Mouse (Mus musculus) urinary bladder, postnatal 4 days (tissue): ENCODE measurements at regions not wholly inside any gene's neighbourhood (a gene's known extent, or its start where the extent isn't known, plus 50 kb on each side); places are given as distances from the start of the nearest gene placed in this dataset.

Source experiments
- DNase-seq, 2 experiments: peaks; one replicate each; pipeline ENCODE4 v3.0.0; 2021 to 2022; ENCODE audit warnings: low spot score in 2 of 2

DNA sequence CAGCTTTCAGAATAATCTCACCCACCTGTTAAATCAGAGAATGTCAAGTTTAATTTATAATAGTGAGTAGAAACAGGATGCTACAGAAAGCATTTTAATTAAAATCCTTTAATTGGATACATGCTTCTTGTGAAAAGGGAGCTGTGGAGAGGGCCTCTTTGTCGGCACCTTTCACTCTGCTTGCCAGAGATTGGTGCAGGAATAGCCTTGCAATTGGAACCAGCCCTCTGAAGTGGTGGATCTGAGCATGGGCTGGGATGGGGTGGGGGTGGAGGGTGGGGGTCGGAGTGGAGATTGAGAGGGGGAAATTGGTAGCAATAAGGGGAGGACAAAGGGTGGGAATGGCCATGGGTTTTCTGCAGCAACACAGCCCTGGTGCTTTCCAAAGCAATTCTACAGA is 207.2 kb downstream of the Tbx15 start:
- no peak for DNase-seq

DNA sequence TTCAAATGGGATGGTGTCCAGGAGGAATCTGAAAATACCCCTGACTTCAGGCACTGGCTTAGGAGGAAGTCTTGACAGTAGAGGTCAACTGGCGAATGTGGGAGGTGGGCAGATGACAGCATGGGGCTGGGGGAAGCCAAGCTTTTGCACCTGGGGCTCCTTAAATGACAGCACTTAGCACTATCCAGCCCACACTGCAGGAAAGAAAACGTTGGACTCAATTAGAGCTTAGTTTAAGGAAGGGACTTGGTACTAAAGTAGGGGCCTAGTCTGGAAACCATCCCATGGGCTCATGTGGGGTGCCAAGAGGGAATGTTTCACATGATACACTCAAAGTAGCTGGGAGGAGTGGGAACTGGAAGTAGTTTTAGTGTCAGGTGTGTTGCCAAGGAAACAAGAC is 207.6 kb downstream of the Tbx15 start:
- no peak for DNase-seq

DNA sequence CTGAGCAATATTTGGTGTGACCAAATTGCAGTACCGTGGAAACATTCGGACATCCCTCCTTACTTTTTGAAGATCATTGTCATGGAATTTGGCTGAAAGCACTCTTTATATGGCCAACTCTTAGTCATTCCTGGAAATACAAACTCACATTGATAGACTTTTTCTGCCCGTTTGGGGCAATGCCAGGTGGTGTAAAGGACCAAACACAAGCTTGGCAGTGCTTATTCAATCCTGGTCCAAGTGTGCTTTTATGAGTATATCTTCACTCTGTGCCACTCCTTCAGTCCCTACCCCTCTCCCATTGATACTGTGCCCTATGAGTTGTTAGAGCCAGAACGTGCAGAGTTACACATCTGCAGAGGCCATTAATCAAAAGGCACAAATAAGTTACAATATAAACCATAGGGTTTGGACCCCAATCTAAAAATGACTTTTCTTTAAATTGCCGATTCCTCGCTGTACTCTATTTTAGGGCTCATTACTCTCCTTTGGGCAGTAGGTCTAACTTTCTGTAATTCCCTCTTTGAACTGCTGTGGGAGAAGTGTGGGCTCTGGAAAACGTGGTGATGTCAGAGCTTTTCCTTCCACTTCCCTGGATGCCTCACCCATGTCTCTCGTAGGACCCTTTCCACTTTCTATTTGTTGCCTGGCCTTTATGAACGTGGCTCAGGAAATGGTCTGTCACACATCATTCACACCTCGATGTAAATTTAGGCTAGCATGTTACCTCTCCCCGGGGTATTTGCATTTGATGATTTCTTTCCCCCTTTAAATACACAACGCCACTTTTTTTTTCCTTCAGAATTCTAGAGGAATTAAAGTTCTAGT is 219.1 kb downstream of the Tbx15 start:
- DNase-seq: no peak

DNA sequence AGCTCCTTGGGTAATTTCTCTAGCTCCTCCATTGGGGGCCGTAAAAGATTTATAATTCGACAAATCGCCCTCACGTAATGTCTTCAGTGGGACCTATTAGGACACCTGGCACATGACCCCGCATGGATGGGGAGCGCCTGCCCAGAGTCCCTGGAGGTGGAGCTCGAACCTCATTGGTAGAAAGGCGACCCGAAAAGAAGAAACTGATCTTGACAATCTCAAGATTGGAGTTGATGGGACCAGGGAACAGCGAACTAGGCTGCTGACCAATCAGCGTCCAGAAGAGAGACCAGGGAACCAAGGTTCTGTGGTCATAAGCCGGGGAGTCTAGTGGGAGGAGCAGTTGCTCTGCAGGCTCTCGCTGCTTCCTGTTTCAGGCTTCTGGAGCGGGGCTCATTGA is 259.8 kb downstream of the Tbx15 start:
- no peak for DNase-seq

DNA sequence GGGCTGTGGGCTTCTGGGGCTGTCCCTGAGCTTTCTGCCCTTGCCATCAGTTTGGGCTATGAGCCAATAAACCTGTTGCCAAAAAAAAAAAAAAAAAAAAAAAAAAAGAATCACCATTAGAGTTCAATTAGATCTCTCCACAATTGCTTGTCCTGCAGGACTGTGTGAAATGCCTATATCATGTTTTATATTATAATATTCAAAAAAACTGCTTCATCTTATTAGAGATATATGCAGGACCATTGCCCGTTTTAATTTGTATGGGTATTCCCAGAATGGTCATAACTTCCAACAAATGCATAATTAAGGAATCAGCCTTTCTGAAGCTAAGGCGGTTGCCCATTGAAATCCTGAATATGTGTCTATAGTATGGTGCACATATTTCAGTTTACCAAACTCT is 264.6 kb downstream of the Tbx15 start:
- no peak for DNase-seq

DNA sequence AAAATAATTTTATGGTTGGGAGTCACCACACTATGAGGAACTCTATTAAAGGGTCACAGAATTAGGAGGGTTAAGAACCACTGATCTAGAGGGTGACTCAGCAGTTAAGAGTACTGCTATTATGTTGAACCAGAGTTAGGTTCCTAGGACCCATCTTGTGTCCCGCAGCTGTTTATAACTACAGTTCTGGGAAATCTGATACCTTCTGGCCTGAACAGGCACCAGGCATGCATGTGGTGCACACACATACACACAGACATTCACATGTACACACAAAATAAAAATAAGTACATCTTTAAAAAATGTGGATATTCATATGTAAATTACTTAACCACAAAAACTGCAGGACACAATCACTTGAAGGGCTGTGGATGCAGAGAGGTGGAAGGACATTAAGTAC is 272.1 kb downstream of the Tbx15 start:
- no peak for DNase-seq

DNA sequence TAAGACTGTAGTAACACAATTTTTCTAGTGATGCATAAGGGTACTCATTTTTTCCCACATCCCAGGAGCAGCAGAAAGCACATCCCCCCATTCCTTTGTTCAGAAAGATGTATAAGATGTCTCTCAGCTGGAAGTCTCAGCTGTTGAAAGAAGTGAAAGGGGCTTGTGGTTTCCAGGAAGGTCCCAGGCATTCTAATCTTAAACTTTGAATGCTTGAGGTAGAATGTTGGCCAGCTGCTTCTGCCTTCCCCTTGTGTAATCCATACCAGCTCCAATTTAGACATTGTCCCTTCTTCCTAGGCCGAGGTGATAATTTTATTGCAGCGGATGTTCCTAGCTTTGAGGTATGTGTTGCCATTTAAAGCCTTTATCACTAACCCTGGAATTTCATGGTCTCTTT is 272.8 kb downstream of the Tbx15 start:
- no peak for DNase-seq

DNA sequence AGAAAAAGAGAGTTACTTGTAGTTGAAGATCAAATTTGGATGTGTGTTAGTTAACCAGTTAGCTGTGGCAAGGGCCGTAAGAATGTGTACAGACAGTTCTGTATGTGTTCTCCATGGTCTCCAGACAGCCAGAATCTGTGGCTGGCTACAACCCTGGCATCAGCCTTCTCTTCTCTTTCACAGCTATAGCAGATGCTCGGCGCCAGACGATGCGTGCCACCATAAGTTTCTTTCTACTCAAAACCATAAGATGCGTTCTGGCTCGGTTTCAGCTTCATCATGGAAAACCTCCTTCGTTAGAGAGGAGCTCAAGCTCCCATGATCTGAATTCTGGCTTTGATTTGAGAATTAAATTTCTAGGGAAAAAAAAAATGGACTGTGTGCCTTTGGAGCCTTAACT is 275.6 kb downstream of the Tbx15 start:
- DNase-seq: no peak

DNA sequence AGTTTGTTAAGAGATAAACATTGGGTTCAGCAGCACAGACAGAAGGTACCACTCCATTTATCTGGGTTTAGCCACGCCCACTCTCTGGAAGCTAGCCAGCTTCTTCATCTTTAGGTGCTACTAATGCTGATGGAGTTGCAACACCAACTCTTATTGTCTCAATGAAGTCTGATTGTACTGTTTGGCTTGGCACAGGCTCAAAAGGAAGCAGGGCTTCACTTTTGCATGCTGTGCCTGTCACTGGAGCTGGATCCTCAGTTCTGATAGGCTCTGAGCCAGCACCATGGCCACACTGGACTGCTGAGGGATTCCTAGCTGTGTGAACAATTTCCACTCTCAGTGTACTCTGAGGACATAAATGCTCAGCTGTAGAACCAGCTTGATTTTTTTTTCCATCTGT is 320.7 kb downstream of the Tbx15 start:
- peak in 1 of 2 experiments; percentile 60 for DNase-seq

DNA sequence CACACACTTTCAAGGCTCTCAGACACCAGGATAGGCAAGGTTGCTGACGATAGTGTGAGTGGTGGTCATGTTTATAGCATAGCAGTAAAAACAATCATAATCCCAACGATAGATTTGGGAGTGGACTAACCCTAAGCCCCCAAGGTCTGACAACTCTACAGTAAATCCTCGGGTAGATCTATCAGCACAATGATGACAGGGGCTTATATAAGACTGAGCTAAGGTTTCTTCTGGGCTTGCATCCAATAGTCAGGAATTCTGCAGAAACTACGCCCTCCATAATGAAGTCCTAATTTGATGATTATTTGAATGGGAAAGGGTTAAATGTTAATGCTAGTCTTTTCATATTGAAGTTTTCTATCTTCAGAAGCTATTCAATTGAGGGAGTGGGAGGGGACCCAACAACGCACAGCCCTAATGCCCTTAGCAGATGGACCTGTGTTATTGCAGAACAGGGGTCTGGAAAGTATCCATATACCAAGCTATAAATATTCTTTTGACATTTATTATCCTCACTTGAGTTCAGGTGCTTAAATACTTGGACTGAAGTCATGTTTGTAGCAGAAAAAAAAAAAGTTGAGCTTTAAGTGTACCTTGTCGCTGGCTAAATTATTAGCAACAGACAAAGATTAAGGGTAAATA is 311.8 kb upstream of the Spag17 start:
- DNase-seq: no peak

DNA sequence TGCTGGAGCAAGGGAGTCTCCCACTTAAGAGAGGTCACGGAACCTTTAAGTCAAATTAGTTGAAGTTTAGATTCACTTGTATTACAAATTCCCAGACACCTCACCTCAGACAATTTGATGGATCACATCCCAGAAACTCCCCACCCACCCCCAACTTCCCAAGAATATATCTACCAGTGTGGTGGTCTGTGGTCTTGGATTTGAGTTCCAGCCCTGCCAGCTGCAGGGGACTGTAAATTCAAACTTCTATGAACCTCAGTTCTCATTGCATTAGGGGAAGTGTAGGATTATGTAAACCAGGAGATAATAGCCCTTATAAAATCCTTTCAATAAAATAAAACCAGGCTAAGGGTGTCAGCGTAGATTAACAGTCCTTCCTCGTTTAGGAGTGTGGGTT is 311.2 kb upstream of the Spag17 start:
- DNase-seq: no peak

DNA sequence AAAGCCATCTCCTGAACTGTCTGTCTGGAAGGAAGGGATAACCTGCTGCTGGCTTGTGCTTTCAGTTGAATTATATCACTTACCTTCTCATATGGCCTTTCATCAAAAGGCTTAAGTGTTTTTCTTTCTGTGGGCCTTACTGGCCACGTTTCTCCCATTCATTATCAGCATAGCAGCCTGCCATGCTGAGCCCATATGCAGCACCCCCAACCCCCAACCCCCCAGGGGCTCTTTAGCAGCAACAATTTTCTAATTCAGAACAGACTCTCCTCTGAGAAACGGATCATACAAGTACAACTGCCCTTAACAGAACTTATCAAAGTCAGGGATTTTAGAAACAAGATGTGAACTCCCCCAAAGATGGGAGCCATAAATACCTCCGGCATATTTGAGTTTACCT is 282.5 kb upstream of the Spag17 start:
- DNase-seq: no peak

DNA sequence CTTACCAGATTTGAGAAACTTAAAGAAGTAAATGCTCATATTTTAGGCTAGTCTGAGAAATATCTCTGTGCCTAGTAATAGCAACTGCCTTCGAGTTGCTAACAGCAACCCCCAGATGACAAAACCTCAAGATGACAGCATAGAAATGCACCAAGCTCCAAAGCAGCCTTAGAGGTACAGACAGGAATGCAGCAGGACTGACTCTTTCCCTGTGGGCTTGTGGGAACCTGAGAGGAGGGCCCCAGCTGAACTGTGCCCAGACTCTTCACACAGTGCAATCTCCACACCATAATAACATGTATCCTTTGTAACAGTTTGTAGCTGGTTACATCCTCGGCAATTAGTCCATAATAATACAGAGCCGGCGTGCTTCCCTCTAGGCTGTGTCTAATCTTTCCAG is 252.9 kb upstream of the Spag17 start:
- DNase-seq: no peak

DNA sequence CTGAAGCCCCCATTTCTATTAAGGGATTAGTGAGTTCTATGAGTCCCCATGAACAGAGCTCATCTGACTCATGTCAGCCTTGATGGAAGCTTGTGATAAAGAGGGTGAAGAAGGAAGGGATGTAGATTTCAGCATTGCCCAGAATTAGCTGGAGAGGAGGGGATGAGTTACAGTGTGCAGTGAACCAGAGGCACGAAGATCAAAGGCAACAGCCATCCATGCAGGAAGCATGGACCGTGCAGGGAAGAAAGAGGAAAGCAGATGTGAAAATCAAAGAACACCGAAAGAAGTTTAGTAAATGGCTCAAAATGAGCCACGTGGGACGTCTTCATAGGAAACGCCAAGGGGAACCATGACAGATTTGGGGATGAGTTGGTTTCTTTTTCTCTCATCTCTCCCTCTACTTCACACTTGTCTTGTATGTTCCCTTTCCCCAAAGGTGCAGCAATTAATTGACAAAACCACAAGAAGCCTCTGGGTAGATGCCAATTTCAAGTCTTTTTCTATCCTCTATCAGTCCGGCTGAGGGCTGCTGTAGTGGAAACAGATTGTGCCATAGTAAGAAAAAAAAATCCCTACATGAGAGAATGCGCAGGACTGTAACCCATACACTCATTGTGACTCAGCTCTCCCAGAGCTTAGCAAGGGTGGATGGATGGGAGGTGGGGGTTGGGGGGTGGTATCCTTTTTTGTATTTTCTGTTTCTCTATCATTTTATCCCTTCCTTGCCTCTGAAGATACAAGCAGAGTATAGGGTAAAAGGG is 243.7 kb upstream of the Spag17 start:
- no peak for DNase-seq

DNA sequence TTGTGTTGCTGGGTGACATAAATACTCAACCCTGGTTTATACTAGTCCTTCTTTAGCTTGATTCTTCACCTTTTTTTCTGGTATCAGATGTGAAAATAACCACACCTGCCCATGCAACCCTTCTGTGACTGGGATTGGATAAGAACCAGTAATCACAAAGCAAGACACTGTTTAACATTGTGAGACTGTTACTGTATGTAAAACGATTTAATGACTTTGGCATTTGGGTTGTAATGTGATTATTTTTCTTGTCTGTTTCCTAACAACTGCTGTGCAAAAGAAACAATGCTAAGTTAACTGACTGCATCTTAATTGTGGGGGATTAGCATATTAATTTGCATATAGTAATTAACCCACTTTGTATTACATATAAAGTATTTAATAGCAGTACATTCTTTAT is 240.3 kb upstream of the Spag17 start:
- no peak for DNase-seq

DNA sequence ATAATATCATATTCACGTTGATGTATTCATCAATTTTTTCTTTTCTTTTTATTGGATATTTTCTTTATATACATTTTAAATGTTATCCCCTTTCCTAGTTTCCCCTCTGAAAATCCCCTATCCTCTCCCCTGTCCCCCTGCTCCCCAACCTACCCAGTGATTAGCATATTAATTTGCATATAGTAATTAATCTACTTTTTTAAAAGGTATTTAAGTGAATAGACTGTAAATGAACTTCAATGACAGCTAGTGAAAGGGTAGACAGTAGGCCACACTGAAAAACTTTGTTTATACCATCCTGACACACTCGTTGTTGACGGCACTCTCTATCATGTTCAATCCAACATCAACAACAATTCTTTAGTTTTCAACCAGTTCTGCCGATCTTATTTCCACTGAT is 239.9 kb upstream of the Spag17 start:
- DNase-seq: no peak

DNA sequence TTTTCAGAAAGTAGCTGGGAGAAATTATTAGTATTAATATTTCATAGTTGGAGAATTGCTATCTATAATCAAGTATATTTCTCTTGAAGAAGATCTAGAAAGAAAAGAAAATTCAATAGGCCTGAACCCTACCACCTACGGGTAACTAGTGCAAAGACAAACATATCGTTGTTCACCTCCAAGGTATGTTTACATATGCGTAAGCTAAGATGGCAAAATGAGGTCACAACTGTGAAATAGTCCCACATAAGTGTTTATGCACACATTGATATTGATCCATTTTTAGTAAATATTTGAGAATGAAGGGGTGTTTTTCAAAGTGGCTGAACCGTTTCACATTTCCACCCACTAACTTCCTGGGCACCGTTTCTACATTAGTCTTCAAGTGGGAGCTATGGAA is 227.6 kb upstream of the Spag17 start:
- no peak for DNase-seq

DNA sequence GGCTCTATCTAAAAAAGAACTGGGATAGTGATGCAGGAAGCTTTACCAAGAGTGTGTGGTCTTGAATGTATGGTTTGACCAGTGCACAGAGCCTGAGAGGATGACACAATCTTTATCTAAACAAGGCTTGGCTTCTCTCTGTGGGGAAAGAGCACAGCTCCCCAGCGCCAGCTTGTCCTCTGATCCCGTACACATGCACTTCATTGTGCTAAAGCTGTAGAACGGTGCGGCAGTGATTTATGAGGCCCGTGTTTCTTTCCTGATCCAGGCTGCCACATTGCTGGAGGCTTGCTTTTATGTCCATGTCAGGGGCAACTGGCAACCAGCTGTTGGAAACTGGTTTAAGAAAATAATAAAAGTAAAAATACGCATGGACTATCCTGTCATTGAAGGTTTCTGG is 221.4 kb upstream of the Spag17 start:
- no peak for DNase-seq

DNA sequence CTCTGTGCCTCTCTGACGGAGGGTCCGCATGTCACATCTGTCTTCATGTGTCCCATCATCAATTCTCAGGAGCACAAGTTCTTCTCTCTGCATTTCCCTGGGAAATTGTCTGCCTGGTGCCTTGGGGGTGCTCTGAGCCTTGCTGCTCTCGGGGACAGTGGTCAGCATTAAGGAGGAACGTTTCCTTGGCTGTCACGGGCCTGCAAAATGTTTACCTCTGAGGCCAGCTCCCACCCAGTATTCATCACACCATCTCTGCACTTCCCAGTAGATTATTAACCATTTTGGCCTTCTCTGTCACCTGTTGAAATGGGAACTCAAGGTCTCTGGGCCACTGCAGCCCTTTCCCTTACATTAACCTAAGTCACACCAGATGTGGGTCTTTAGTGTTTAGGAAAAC is 219.8 kb upstream of the Spag17 start:
- DNase-seq: no peak

DNA sequence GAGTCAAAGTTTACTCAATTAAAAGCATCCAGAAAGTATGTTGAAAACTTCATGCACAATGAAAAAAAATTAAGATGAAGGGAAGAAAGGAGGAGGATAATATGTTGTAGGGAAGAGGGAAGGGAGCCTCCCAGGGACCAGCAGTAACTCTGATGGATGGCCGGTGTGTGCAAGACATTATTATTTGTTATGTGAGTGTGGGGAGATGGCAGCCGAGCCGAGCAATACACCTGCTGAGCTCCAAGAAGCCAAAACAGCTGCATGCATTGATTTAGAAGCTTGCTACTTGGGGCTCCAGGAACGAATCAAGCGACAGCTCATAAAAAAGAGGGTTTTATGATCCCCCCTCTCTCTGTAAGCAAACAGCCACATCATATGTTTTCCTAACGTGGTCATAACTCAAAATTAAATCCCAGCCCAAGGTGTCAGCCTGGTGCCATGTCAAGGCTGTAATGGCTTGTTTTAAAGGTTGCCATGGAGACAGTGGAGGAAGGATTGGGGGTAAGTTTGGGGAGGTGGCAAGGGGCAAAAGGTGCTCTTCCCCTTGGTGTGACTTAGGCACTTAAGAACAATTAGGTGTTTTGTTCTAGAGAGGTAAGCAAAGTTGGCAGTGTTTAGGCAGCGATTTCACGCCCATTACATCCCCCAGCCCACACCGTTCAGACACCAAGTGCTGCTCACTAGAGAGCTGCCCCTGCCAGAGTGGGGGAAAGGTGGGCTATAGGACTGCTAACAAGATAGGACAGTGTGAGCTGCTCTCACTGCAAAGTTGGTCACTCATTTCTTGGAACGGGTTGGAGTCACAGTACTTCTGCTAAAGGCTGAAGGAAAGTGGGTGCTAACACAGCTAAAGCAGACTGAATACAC is 219.1 kb upstream of the Spag17 start:
- DNase-seq: no peak

DNA sequence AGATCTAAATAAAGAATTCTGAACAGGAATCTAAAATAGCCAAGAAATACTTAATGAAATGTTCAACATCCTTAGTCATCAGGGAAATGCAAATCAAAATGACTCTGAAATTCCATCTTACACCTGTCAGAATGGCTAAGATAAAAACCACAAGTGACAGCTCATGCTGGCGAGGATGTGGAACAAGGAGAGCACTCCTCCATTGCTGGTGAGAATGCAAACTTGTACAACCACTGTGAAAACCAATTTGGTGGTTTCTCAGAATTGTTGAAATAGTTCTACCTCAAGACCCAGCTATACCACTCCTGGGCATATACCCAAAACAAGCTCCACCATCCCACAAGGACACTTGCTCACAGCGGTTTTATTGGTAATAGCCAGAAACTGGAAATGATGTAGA is 211.1 kb upstream of the Spag17 start:
- no peak for DNase-seq

DNA sequence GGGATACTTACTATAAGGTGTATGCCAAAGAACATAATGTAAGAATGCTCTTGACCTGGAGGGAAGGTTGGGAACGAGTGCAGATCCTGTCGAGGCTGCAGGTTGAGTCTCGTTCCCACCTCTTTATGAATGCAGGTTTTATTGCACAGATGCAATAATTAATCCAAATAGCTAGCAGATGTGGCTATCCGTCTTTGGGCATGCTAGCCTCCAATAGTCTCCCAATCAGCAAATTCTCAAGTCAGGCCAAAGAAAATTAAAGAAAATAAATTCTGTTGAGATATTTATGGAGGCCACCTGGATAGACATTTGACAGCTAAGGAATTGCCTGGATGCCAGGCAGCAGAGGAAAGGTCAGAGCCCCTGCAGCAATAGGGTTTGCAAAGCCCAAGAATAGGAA is 175.7 kb upstream of the Spag17 start:
- no peak for DNase-seq
